Mouse (Mus musculus) lung, adult 18-20 months (tissue): ENCODE data around the gene Tex10.

Source experiments
- DNase-seq, 2 experiments: peaks; one replicate each; pipeline ENCODE4 v3.0.0; 2022; ENCODE audit warnings: mixed read lengths in 2 of 2

Gene Tex10

GRCm38 (mm10) chr4:48403066-48403640 lies 70.1 kb downstream of the Tex10 start:
- no peak for DNase-seq

GRCm38 (mm10) chr4:48396949-48397348 lies 76.3 kb downstream of the Tex10 start:
- no peak for DNase-seq

GRCm38 (mm10) chr4:48382506-48382905 lies 90.8 kb downstream of the Tex10 start:
- DNase-seq: no peak

DNA sequence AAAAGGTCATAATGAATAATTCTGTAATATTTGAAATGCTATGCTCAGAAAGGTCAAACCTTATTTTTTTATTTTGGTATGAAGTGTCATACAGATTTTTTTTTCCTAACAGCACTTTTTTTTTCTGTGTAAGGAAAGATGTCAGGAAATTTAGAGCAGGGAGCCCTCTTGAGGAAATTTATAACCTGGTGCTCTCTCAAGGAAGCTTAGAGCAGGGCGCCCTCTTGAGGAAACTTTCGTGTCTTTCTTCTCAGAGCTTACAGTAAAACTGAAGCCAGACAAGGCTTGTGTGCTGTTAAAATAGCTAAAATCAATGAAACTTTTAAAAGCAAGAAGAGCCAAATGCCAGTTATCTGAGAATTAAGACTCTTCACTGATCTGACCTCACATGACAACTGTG lies 92.3 kb downstream of the Tex10 start:
- peak; percentile 57 to 66 for DNase-seq
